Mouse (Mus musculus) ZHBTc4 (cell line): ENCODE measurements at regions not wholly inside any gene's neighbourhood (a gene's known extent, or its start where the extent isn't known, plus 50 kb on each side); places are given as distances from the start of the nearest gene placed in this dataset.

ENCODE experiments used
- DNase-seq: peaks from one replicate; pipeline ENCODE4 v3.0.0-alpha.2; 2011; ENCODE audit warnings: low read depth, low spot score

- DNase-seq: no peak
Observed at GRCm38 (mm10) chr3:18932983-18933726, 695.3 kb downstream of the 1700064H15Rik start.

- no peak for DNase-seq
Observed at GRCm38 (mm10) chr3:18934891-18935290, 693.6 kb downstream of the 1700064H15Rik start.

- DNase-seq: no peak
Observed at GRCm38 (mm10) chr3:18937333-18938122, 690.9 kb downstream of the 1700064H15Rik start.

- no peak for DNase-seq
Observed at GRCm38 (mm10) chr3:18941301-18942177, 686.9 kb downstream of the 1700064H15Rik start.

- no peak for DNase-seq
Observed at GRCm38 (mm10) chr3:18960341-18960740, 668.1 kb downstream of the 1700064H15Rik start.

- DNase-seq: no peak
Observed at GRCm38 (mm10) chr3:18988662-18989061, 639.8 kb downstream of the 1700064H15Rik start.

- DNase-seq: no peak
Observed at GRCm38 (mm10) chr3:18989577-18990240, 638.8 kb downstream of the 1700064H15Rik start.

- DNase-seq: no peak
Observed at GRCm38 (mm10) chr3:19000179-19000578, 628.3 kb downstream of the 1700064H15Rik start.

- no peak for DNase-seq
Observed at GRCm38 (mm10) chr3:19002056-19002455, 626.4 kb downstream of the 1700064H15Rik start.

- no peak for DNase-seq
Observed at GRCm38 (mm10) chr3:19004792-19005191, 623.7 kb downstream of the 1700064H15Rik start.

- no peak for DNase-seq
Observed at GRCm38 (mm10) chr3:19044566-19044965, 583.9 kb downstream of the 1700064H15Rik start.

- peak; percentile 31 for DNase-seq
Observed at GRCm38 (mm10) chr3:19045933-19046332, 582.5 kb downstream of the 1700064H15Rik start.

GRCm38 (mm10) chr3:19046610-19047009 lies 581.9 kb downstream of the 1700064H15Rik start:
- no peak for DNase-seq

GRCm38 (mm10) chr3:19055961-19056360 lies 572.5 kb downstream of the 1700064H15Rik start:
- DNase-seq: no peak

- DNase-seq: no peak
Observed at GRCm38 (mm10) chr3:19056623-19057022, 571.9 kb downstream of the 1700064H15Rik start.

GRCm38 (mm10) chr3:19059906-19060870 lies 568.3 kb downstream of the 1700064H15Rik start:
- DNase-seq: peak; percentile 44

- peak; percentile 30 for DNase-seq
Observed at GRCm38 (mm10) chr3:19061488-19062248, 566.8 kb downstream of the 1700064H15Rik start.

- peak; percentile 65 for DNase-seq
Observed at GRCm38 (mm10) chr3:19062249-19062859, 566.1 kb downstream of the 1700064H15Rik start.
